Mouse (Mus musculus) heart, embryonic 11.5 days (tissue): ENCODE measurements around the gene Srpk3. TPM values are rescaled to one million over a fixed set of nuclear protein-coding genes. Genes with fewer than 3 reads are reported as not detected.

Experiments
- ATAC-seq: fragments of 200-750 bp; cut with Nextera tagmentation; replicated peaks from 2 replicates; pipeline ENCODE4 v1.8.0; 2017; ENCODE audit warnings: moderate library complexity; ENCODE audit not compliant: insufficient number of reproducible peaks, low FRiP score, low TSS enrichment
- H3K27ac ChIP-seq: fragments of 300-500 bp; sonication (generic); 2 replicates; pipeline ENCODE4 v1.5.1; 2014; ENCODE audit warnings: mild to moderate bottlenecking, low read depth, low read length
- H3K27me3 ChIP-seq: fragments of 300-500 bp; sonication (generic); 2 replicates; pipeline ENCODE4 v1.6.1; 2014; ENCODE audit warnings: mild to moderate bottlenecking, low read length, mixed read lengths; ENCODE audit not compliant: control insufficient read depth, insufficient read depth
- H3K36me3 ChIP-seq: fragments of 300-500 bp; sonication (generic); 2 replicates; pipeline ENCODE4 v1.6.1; 2014; ENCODE audit warnings: mild to moderate bottlenecking, low read length, moderate library complexity, mixed read lengths; ENCODE audit not compliant: control insufficient read depth, insufficient read depth
- H3K4me1 ChIP-seq: fragments of 300-500 bp; sonication (generic); 2 replicates; pipeline ENCODE4 v1.6.1; 2014; ENCODE audit warnings: low read length; ENCODE audit not compliant: control insufficient read depth, insufficient read depth
- H3K4me2 ChIP-seq: fragments of 300-500 bp; sonication (generic); 2 replicates; pipeline ENCODE4 v1.6.1; 2014; ENCODE audit warnings: mild to moderate bottlenecking, moderate library complexity
- H3K4me3 ChIP-seq: fragments of 300-500 bp; sonication (generic); 2 replicates; pipeline ENCODE4 v1.5.1; 2014; ENCODE audit warnings: low read depth, low read length
- H3K9ac ChIP-seq: fragments of 300-500 bp; sonication (generic); 2 replicates; pipeline ENCODE4 v1.6.1; 2014; ENCODE audit warnings: mild to moderate bottlenecking, low read depth, low read length, moderate library complexity
- H3K9me3 ChIP-seq: fragments of 300-500 bp; sonication (generic); replicated peaks from 2 replicates; pipeline ENCODE4 v1.6.1; 2016; ENCODE audit warnings: low read length; ENCODE audit not compliant: control insufficient read depth
- WGBS: fragments of 180-500 bp; shearing (Covaris S2); extraction: QIAGEN DNeasy Blood & Tissue Kit; methylation state at CpG from one replicate; pipeline ENCODE4 v1.1.7; 2014; ENCODE audit not compliant: insufficient replicate concordance; 5-methylcytosine and 5-hydroxymethylcytosine counted together
- polyA plus RNA-seq: library from polyadenylated mRNA; unstranded; fragments of >200 nt; fragmentation: Nextera tagmentation; extraction: Ambion mirVana; gene quantifications from 2 replicates; pipeline ENCODE4 v1.2.1, GENCODE M21; 2014

Srpk3 gene
- polyA plus RNA-seq, 1 experiment from 2014 or later, result 52.6 TPM

GRCm38 (mm10) chrX:73824185-73825151 lies 50.3 kb downstream of the Srpk3 start, which contains the start of gene Pdzd4:
Gene Pdzd4 (minus strand): TSS chrX:73824969.
- 0 out of 2 replicates have a peak, but pooled peaks have one; percentile 26 for ATAC-seq
- WGBS, result 13% methylated on average over 75 of the region's 84 CpGs
- peak within 1 kb of the TSS; percentile 72 for H3K9ac ChIP-seq

More at GRCm38 (mm10) chrX:73824185-73825151, 50.3 kb downstream of the Srpk3 start, which contains the start of gene Pdzd4:
- Histone ChIP-seq H3K36me3 (no peaks in the 10 kb centered on the region), H3K4me1 (no peaks in the 10 kb centered on the region), H3K9me3 (no peaks in the 10 kb centered on the region), H3K4me2 (peak within 1 kb of the TSS; percentile 81), H3K27ac (no peak within 1 kb of the TSS), H3K4me3 (peak within 1 kb of the TSS; percentile 54), H3K27me3 (peaks cover 31% of the 10 kb centered on the region)

Other genes with a start within 250 kb of the Srpk3 start
- 2.8 and 5.4 TPM in 2 replicates for gene Dusp9, start 135.0 kb upstream of the Srpk3 start, polyA plus RNA-seq
- gene Pnck, start 114.3 kb upstream of the Srpk3 start, polyA plus RNA-seq, result 11.1 and 12.2 TPM in 2 replicates
- 6.9 and 8.2 TPM in 2 replicates for gene Slc6a8, start 101.3 kb upstream of the Srpk3 start, polyA plus RNA-seq
- gene Bcap31, start 58.2 kb upstream of the Srpk3 start, polyA plus RNA-seq, result 171 and 188 TPM in 2 replicates
- 8.1 and 9.2 TPM in 2 replicates for gene Abcd1, start 57.8 kb upstream of the Srpk3 start, polyA plus RNA-seq
- gene Plxnb3, start 17.3 kb upstream of the Srpk3 start, polyA plus RNA-seq, result 0.16 and 0.27 TPM in 2 replicates
- 285 and 302 TPM in 2 replicates for gene Idh3g, start 12.5 kb downstream of the Srpk3 start, polyA plus RNA-seq
- 159 and 162 TPM in 2 replicates for gene Ssr4, start 12.6 kb downstream of the Srpk3 start, polyA plus RNA-seq
- gene Pdzd4, start 50.6 kb downstream of the Srpk3 start, polyA plus RNA-seq, result 0.33 and 0.46 TPM in 2 replicates
- not detected in 2 replicates for gene Avpr2, start 117.7 kb downstream of the Srpk3 start, polyA plus RNA-seq
- gene L1cam, start 121.7 kb downstream of the Srpk3 start, polyA plus RNA-seq, result 1.3 and 2.2 TPM in 2 replicates
- gene Arhgap4, start 147.5 kb downstream of the Srpk3 start, polyA plus RNA-seq, result 0.96 and 1.3 TPM in 2 replicates
- 94.3 and 96.5 TPM in 2 replicates for gene Naa10, start 147.5 kb downstream of the Srpk3 start, polyA plus RNA-seq
- gene Renbp, start 156.4 kb downstream of the Srpk3 start, polyA plus RNA-seq, result 51.6 and 64.0 TPM in 2 replicates
- 42.6 and 52.1 TPM in 2 replicates for gene Hcfc1, start 192.0 kb downstream of the Srpk3 start, polyA plus RNA-seq
- gene Irak1, start 249.5 kb downstream of the Srpk3 start, polyA plus RNA-seq, result 39.3 and 40.7 TPM in 2 replicates